Mouse (Mus musculus) heart, embryonic 13.5 days (tissue): Measurements from ENCODE around the gene Olfr177. TPM values are rescaled to one million over a fixed set of nuclear protein-coding genes. Genes with fewer than 3 reads are reported as not detected.

Source experiments
- ATAC-seq: fragments of 200-750 bp; cut with Nextera tagmentation; 2 replicates; pipeline ENCODE4 v1.8.0; 2017; ENCODE audit warnings: moderate TSS enrichment; ENCODE audit not compliant: insufficient number of reproducible peaks, low FRiP score, low TSS enrichment; ENCODE audit errors: extremely low read depth
- H3K27ac ChIP-seq: fragments of 300-500 bp; sonication (generic); replicated peaks from 2 replicates; pipeline ENCODE4 v1.5.1; 2015; ENCODE audit warnings: moderate library complexity, mild to moderate bottlenecking, inconsistent platforms
- H3K27me3 ChIP-seq: fragments of 300-500 bp; sonication (generic); replicated peaks from 2 replicates; pipeline ENCODE4 v1.6.1; 2015; ENCODE audit warnings: mild to moderate bottlenecking, inconsistent platforms
- H3K36me3 ChIP-seq: fragments of 300-500 bp; sonication (generic); 2 replicates; pipeline ENCODE4 v1.6.1; 2015; ENCODE audit warnings: mild to moderate bottlenecking, inconsistent platforms
- H3K4me1 ChIP-seq: fragments of 300-500 bp; sonication (generic); 2 replicates; pipeline ENCODE4 v1.6.1; 2015; ENCODE audit warnings: inconsistent platforms
- H3K4me2 ChIP-seq: fragments of 300-500 bp; sonication (generic); 2 replicates; pipeline ENCODE4 v1.6.1; 2015; ENCODE audit warnings: inconsistent platforms, mild to moderate bottlenecking, moderate library complexity
- H3K4me3 ChIP-seq: fragments of 300-500 bp; sonication (generic); 2 replicates; pipeline ENCODE4 v1.5.1; 2015; ENCODE audit warnings: moderate library complexity, mild to moderate bottlenecking, inconsistent platforms
- H3K9ac ChIP-seq: fragments of 300-500 bp; sonication (generic); 2 replicates; pipeline ENCODE4 v1.6.1; 2015; ENCODE audit warnings: inconsistent platforms, mild to moderate bottlenecking, moderate library complexity
- H3K9me3 ChIP-seq: fragments of 300-500 bp; sonication (generic); 2 replicates; pipeline ENCODE4 v1.6.1; 2016; ENCODE audit warnings: inconsistent platforms
- WGBS: fragments of 180-500 bp; shearing (Covaris S2); methylation state at CpG from one replicate; pipeline ENCODE4 v1.1.7; 2015; ENCODE audit warnings: mixed read lengths; 5-methylcytosine and 5-hydroxymethylcytosine counted together
- polyA plus RNA-seq: library from polyadenylated mRNA; unstranded; fragments of >200 nt; fragmentation: Nextera tagmentation; extraction: Ambion mirVana; gene quantifications from 2 replicates; pipeline ENCODE4 v1.2.1, GENCODE M21; 2015

Gene Olfr177
- not detected in 2 replicates for polyA plus RNA-seq

DNA sequence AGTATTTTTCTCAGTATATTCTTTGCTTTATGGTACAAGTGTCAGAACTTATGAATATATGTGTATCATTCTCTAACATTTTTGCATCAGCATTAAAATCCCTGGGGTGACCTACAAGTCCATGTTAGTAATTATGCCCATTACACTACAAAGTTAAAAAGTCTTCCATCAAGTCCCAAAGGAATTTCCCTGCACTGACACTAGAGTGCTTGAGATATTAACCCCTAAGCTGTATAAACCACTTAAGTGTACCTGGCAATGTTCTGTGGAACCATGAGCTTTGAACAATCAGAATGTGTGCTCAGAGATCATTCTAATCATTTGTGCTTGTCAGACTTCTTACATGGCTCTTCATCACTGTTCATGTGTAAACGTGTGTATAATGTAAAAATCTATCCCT lies at the start of gene Olfr177:
Gene Olfr177 (minus strand): TSS at position 101 of the 400 bp plus-strand sequence.
- ATAC-seq: no peak
- Histone ChIP-seq H3K9ac (no peak within 1 kb of the TSS), H3K27me3 (no peaks in the 10 kb centered on the region), H3K9me3 (no peaks in the 10 kb centered on the region), H3K36me3 (no peaks in the 10 kb centered on the region), H3K27ac (no peak within 1 kb of the TSS), H3K4me1 (no peaks in the 10 kb centered on the region), H3K4me3 (no peak within 1 kb of the TSS), H3K4me2 (no peak within 1 kb of the TSS)
- 31% methylated on average over 1 of the region's 1 CpGs for WGBS

DNA sequence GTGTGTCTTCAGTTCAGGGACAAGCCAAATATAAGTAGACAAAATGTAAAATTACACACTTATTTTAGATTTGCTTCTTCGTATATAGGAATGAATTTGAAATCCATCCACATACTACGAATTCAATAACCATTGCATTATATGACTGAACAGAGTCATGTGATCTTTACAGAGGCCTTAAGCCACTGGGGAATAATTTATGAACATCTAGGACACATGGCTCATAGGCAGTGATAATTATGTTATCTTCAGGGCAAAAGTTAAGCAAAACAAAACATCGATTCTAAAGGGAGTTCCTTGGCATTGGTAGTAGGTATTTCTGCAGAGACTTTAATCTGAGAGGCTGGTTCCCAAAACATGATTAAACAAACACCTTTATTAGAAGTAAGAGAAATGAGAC lies 17.4 kb upstream of the Olfr177 start, which contains the start of gene Olfr178:
Gene Olfr178 (minus strand): TSS at position 101 of the 400 bp plus-strand sequence.
- WGBS: 75% methylated on average over 3 of the region's 3 CpGs
- Histone ChIP-seq H3K27me3 (no peaks in the 10 kb centered on the region), H3K4me1 (no peaks in the 10 kb centered on the region), H3K36me3 (no peaks in the 10 kb centered on the region), H3K27ac (no peak within 1 kb of the TSS), H3K9ac (no peak within 1 kb of the TSS), H3K4me3 (no peak within 1 kb of the TSS), H3K4me2 (no peak within 1 kb of the TSS), H3K9me3 (peaks cover 2% of the 10 kb centered on the region; the same call in 1 of the 2 replicates)
- no peak for ATAC-seq

DNA sequence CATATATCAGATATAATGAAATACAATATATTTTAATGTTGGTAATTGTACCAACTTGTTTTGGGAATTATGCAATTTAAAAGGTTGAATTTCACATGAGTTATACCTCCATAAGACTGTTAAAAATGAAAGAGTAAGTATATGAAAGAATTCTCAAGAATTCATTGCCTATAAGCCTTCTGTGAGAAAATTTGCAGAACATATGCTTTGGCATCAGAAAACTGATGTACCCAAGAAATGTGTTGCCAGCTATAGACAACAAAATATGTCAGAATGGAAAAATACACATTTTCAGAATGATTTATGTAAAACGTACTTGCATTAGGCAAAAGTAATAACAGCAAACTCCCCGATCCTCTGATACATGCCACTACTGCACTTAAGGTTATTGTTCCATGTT lies 9.8 kb upstream of the Olfr177 start:
- no peaks in the 10 kb centered on the region for H3K27me3 ChIP-seq
- H3K4me2 ChIP-seq: no peak overlapping the region
- no peaks in the 10 kb centered on the region for H3K9me3 ChIP-seq
- H3K4me3 ChIP-seq: no peak overlapping the region
- 83% methylated on average over 2 of the region's 2 CpGs for WGBS
- H3K27ac ChIP-seq: no peak overlapping the region
- no peaks in the 10 kb centered on the region for H3K4me1 ChIP-seq
- H3K36me3 ChIP-seq: no peaks in the 10 kb centered on the region
- no peak for ATAC-seq
- H3K9ac ChIP-seq: no peak overlapping the region

DNA sequence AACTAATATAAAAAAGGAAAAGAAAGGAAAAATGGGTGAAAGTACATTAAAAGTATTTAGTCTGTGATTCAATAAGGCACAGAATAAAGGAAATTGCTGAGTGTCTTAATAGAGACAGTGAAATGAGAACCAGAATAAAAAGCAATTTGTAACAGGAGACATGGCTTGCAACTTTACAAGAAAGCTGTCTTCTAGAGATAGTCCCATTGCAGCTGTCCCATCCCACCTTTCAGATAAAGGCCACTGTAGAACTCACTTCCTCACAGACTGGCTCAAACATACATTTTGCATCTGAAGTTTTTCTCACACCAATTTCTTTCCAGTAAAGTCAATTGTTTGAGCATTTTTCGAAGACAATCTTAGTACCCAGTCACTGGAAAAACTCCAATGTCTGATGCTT lies 13.1 kb downstream of the Olfr177 start:
- Histone ChIP-seq H3K9ac (no peak overlapping the region), H3K27me3 (no peaks in the 10 kb centered on the region), H3K27ac (no peak overlapping the region), H3K9me3 (no peaks in the 10 kb centered on the region), H3K4me2 (no peak overlapping the region), H3K4me3 (no peak overlapping the region), H3K36me3 (no peaks in the 10 kb centered on the region), H3K4me1 (no peaks in the 10 kb centered on the region)
- ATAC-seq: no peak
- WGBS: 55% methylated on average over 1 of the region's 1 CpGs

DNA sequence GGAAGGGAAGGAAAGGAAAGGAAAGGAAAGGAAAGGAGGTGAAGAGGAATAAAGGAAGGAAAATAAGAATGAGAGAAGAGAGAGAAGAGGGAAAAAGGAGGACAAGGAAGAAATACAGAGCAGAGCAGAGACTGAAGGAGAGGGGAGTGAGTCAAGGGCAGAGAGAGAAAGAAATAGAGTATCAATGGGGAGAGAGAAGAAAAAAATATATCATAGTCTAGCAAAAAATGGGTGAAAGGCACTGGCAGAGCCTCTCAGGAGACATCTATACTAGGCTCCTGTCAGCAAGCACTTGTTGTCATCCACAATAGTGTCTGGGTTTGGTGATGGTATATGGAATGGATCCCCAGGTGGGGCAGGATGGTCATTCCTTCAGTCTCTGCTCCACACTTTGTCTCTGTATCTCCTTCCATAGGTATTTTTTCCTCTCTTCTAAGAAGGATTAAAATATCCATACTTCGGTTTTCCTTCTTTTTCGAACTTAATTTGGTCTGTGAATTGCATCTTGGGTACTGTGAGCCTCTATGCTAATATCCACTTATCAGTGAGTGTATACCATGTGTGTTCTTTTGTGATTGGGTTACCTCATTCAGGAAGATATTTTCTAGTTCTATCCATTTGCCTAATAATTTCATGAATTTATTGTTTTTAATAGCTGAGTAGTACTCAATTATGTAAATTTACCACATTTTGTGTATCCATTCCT lies 14.4 kb downstream of the Olfr177 start:
- Histone ChIP-seq H3K4me2 (no peak overlapping the region), H3K4me3 (no peak overlapping the region), H3K36me3 (no peaks in the 10 kb centered on the region), H3K27me3 (no peaks in the 10 kb centered on the region), H3K27ac (no peak overlapping the region), H3K9ac (no peak overlapping the region), H3K9me3 (no peaks in the 10 kb centered on the region), H3K4me1 (no peaks in the 10 kb centered on the region)
- 81% methylated on average over 2 of the region's 2 CpGs for WGBS
- no peak for ATAC-seq

DNA sequence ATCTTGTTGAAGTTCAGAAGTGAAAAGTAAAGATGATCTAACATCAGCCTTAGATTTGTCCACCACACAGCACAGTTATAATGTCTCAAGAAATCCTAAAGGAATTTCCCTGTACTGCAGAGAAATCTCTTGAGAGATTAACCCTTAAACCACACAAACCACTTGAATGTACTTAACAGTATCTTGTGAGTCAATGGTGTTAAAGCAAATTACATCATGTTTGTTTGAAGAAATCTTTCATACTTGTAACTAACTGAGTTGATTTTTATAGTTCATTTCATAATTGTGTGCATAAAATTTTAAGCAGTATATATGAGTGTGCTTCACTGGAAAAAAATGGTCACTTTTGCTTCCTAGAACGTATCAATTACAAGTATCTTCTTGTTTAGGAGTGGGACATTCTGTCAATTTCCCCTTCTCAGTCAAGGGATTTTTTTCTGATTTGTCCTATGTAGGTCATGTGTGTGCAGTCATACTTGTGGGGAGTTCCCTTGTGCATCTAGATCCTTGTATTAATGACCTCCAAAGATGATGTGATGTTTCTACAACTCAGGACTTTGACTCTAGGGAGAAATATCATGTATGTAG lies 47.7 kb downstream of the Olfr177 start, which contains the start of gene Olfr175-ps1:
Gene Olfr175-ps1 (minus strand): TSS at position 51 of the 588 bp plus-strand sequence.
- no peak for ATAC-seq
- Histone ChIP-seq H3K4me1 (no peaks in the 10 kb centered on the region), H3K27ac (no peak within 1 kb of the TSS), H3K4me3 (no peak within 1 kb of the TSS), H3K9me3 (no peaks in the 10 kb centered on the region), H3K27me3 (no peaks in the 10 kb centered on the region), H3K9ac (no peak within 1 kb of the TSS), H3K4me2 (no peak within 1 kb of the TSS), H3K36me3 (no peaks in the 10 kb centered on the region)
- 51% methylated on average over 1 of the region's 1 CpGs for WGBS

Other genes with a start within 250 kb of the Olfr177 start
- gene E330017A01Rik, start 236.0 kb downstream of the Olfr177 start, polyA plus RNA-seq: not detected in 2 replicates
- 26.9 and 37.8 TPM in 2 replicates for gene Cpox, start 204.5 kb downstream of the Olfr177 start, polyA plus RNA-seq
- not detected in 2 replicates for gene Gpr15, start 155.7 kb downstream of the Olfr177 start, polyA plus RNA-seq
- gene Cldnd1, start 146.9 kb downstream of the Olfr177 start, polyA plus RNA-seq: 96.1 and 103 TPM in 2 replicates
- gene Olfr172, start 111.6 kb downstream of the Olfr177 start, polyA plus RNA-seq: not detected in 2 replicates
- not detected in 2 replicates for gene Olfr173, start 74.5 kb downstream of the Olfr177 start, polyA plus RNA-seq
- not detected in 2 replicates for gene Olfr175-ps1, start 48.0 kb downstream of the Olfr177 start, polyA plus RNA-seq
- gene Olfr178, start 17.3 kb upstream of the Olfr177 start, polyA plus RNA-seq: not detected in 2 replicates
- gene Olfr181, start 54.0 kb upstream of the Olfr177 start, polyA plus RNA-seq: not detected in 2 replicates
- not detected in 2 replicates for gene Olfr180, start 54.6 kb upstream of the Olfr177 start, polyA plus RNA-seq
- gene Olfr183, start 120.6 kb upstream of the Olfr177 start, polyA plus RNA-seq: not detected in 2 replicates
- not detected in 2 replicates for gene Olfr186, start 155.5 kb upstream of the Olfr177 start, polyA plus RNA-seq
- not detected in 2 replicates for gene Olfr187, start 165.0 kb upstream of the Olfr177 start, polyA plus RNA-seq
- gene Olfr190, start 203.2 kb upstream of the Olfr177 start, polyA plus RNA-seq: not detected in 2 replicates
- not detected in 2 replicates for gene Olfr191, start 215.1 kb upstream of the Olfr177 start, polyA plus RNA-seq
- not detected in 2 replicates for gene Olfr193, start 237.1 kb upstream of the Olfr177 start, polyA plus RNA-seq
- gene Olfr194, start 246.3 kb upstream of the Olfr177 start, polyA plus RNA-seq: not detected in 2 replicates